ENCODE assay signal across 8 mouse cellular contexts in genomic region chr6:135907540-135908320, GRCm38 (mm10).
DNase-seq lines count a peak whose midpoint lies in the region; ATAC-seq and TF ChIP-seq lines count a peak whose summit lies in the region.

No protein-coding gene starts in this region.

- intact Hi-C loops in left cerebral cortex, postnatal 25 days (cut with DNase I): loop anchor here (2.0 to 5.0 kb wide), 2 partner anchors 265 to 445 kb away; partner anchors contain the start of gene Grin2b

- ATAC-seq in midbrain, embryonic 14.5 days (ENCODE audit: low FRiP score, low TSS enrichment): peak; percentile 75
- ATAC-seq in erythroblast, adult 5-6 weeks (replicated peaks; ENCODE audit: low FRiP score, poor library complexity, severe bottlenecking): no peak

- H3K9me3 ChIP-seq in embryonic facial prominence, embryonic 10.5 days: no peaks in the 10 kb centered on the region
- no peaks in the 10 kb centered on the region for H3K9me3 ChIP-seq in midbrain, embryonic 14.5 days (ENCODE audit: control insufficient read depth, low read length)

- WGBS in bone marrow, adult 2 months: 22% methylated on average over 20 of the region's 20 CpGs
- 23% methylated on average over 20 of the region's 20 CpGs for WGBS in embryonic facial prominence, embryonic 10.5 days
- 21% methylated on average over 20 of the region's 20 CpGs for WGBS in midbrain, embryonic 14.5 days

- DNase-seq in embryonic facial prominence, embryonic 10.5 days (ENCODE audit: low spot score): peak; percentile 82
- peak; percentile 39 for DNase-seq in heart, adult 8-10 months (ENCODE audit: low spot score)
- peak; percentile 77 for DNase-seq in kidney, adult 18-20 months
- peak; percentile 86 to 96 for DNase-seq in left cerebral cortex, postnatal 25 days (ENCODE audit: low spot score in 2 of 2)
- peak; percentile 91 for DNase-seq in midbrain, embryonic 14.5 days
- DNase-seq in splenic B cell, adult 2 months (ENCODE audit: low read depth, low spot score): peak; percentile 5

- no peaks in the 10 kb centered on the region; the same call in 1 of the 2 replicates for H3K27me3 ChIP-seq in embryonic facial prominence, embryonic 10.5 days (replicated peaks; ENCODE audit: low read depth, poor library complexity, severe bottlenecking)
- no peaks in the 10 kb centered on the region for H3K27me3 ChIP-seq in midbrain, embryonic 14.5 days (ENCODE audit: control insufficient read depth, insufficient read depth, low read length)
- no peaks in the 10 kb centered on the region for H3K27me3 ChIP-seq in splenic B cell, adult 2 months (ENCODE audit: control insufficient read depth, insufficient read depth, low read length, poor library complexity, severe bottlenecking)

- H3K27ac ChIP-seq in bone marrow, adult 2 months (ENCODE audit: control insufficient read depth, insufficient read depth, low read depth, low read length, poor library complexity): no peak overlapping the region
- no peak overlapping the region for H3K27ac ChIP-seq in embryonic facial prominence, embryonic 10.5 days (replicated peaks)
- H3K27ac ChIP-seq in midbrain, embryonic 14.5 days (replicated peaks; ENCODE audit: low read depth, low read length): no peak overlapping the region

- H3K4me1 ChIP-seq in bone marrow, adult 2 months (ENCODE audit: control insufficient read depth, insufficient read depth, low read length): no peaks in the 10 kb centered on the region
- H3K4me1 ChIP-seq in embryonic facial prominence, embryonic 10.5 days: peaks cover 9% of the 10 kb centered on the region; the same call in 1 of the 2 replicates
- peaks cover 13% of the 10 kb centered on the region for H3K4me1 ChIP-seq in midbrain, embryonic 14.5 days (ENCODE audit: control insufficient read depth, insufficient read depth, low read length)

- no peak overlapping the region for H3K4me2 ChIP-seq in midbrain, embryonic 14.5 days (ENCODE audit: low read length)

- H3K4me3 ChIP-seq in bone marrow, adult 2 months (replicated peaks; ENCODE audit: control insufficient read depth, low read depth, low read length): no peak overlapping the region
- H3K4me3 ChIP-seq in embryonic facial prominence, embryonic 10.5 days: no peak overlapping the region
- H3K4me3 ChIP-seq in midbrain, embryonic 14.5 days (replicated peaks; ENCODE audit: low read depth, low read length): no peak overlapping the region

- TF ChIP-seq CTCF in bone marrow, adult 2 months (IDR thresholded peaks at IDR 0.05; ENCODE audit: control insufficient read depth, insufficient read depth, low read length): peak; percentile 36; the same call in 1 of the 2 replicates

- no peak overlapping the region for H3K9ac ChIP-seq in midbrain, embryonic 14.5 days (replicated peaks; ENCODE audit: low read length)

- TF ChIP-seq POLR2A in bone marrow, adult 2 months (IDR thresholded peaks at IDR 0.05; ENCODE audit: borderline replicate concordance, control insufficient read depth, low read depth, low read length): no peak

- H3K36me3 ChIP-seq in embryonic facial prominence, embryonic 10.5 days (replicated peaks): no peaks in the 10 kb centered on the region
- no peaks in the 10 kb centered on the region for H3K36me3 ChIP-seq in midbrain, embryonic 14.5 days (ENCODE audit: control insufficient read depth, insufficient read depth, low read length)
- H3K36me3 ChIP-seq in splenic B cell, adult 2 months (ENCODE audit: control insufficient read depth, insufficient read depth, low read length, poor library complexity, severe bottlenecking): no peaks in the 10 kb centered on the region

Comparison
In these comparisons a context has a peak if more than half of its experiments do, and no peak if none do; other contexts are left out.
1. DNase-seq: peak in every context shown above with its lines; median percentile 91 in left cerebral cortex, postnatal 25 days; 91 in midbrain, embryonic 14.5 days; 82 in embryonic facial prominence, embryonic 10.5 days; 77 in kidney, adult 18-20 months; 39 in heart, adult 8-10 months; 5 in splenic B cell, adult 2 months.